Mouse (Mus musculus) limb, embryonic 12.5 days (tissue): ENCODE data around the gene Hdac9. TPM values are rescaled to one million over a fixed set of nuclear protein-coding genes. Genes with fewer than 3 reads are reported as not detected.

Experiments used
- ATAC-seq: fragments of 200-750 bp; cut with Nextera tagmentation; 2 replicates; pipeline ENCODE4 v1.8.0; 2017; ENCODE audit warnings: low read depth, moderate TSS enrichment; ENCODE audit not compliant: insufficient number of reproducible peaks, insufficient read depth, low FRiP score, low TSS enrichment
- H3K27ac ChIP-seq: fragments of 300-500 bp; sonication (generic); 2 replicates; pipeline ENCODE4 v1.5.1; 2016; ENCODE audit warnings: mild to moderate bottlenecking, moderate library complexity
- H3K27me3 ChIP-seq: fragments of 300-500 bp; sonication (generic); 2 replicates; pipeline ENCODE4 v1.6.1; 2016; ENCODE audit warnings: mild to moderate bottlenecking, moderate library complexity
- H3K36me3 ChIP-seq: fragments of 300-500 bp; sonication (generic); 2 replicates; pipeline ENCODE4 v1.6.1; 2016; ENCODE audit warnings: mild to moderate bottlenecking, moderate library complexity
- H3K4me1 ChIP-seq: fragments of 300-500 bp; sonication (generic); replicated peaks from 2 replicates; pipeline ENCODE4 v1.6.1; 2016
- H3K4me2 ChIP-seq: fragments of 300-500 bp; sonication (generic); 2 replicates; pipeline ENCODE4 v1.6.1; 2016; ENCODE audit warnings: mild to moderate bottlenecking, moderate library complexity
- H3K4me3 ChIP-seq: fragments of 300-500 bp; sonication (generic); replicated peaks from 2 replicates; pipeline ENCODE4 v1.5.1; 2016; ENCODE audit warnings: mild to moderate bottlenecking
- H3K9ac ChIP-seq: fragments of 300-500 bp; sonication (generic); replicated peaks from 2 replicates; pipeline ENCODE4 v1.6.1; 2016; ENCODE audit warnings: mild to moderate bottlenecking, moderate library complexity
- H3K9me3 ChIP-seq: fragments of 300-500 bp; sonication (generic); 2 replicates; pipeline ENCODE4 v1.6.1; 2016; ENCODE audit warnings: mild to moderate bottlenecking, moderate library complexity
- WGBS: fragments of 180-500 bp; shearing (Covaris S2); methylation state at CpG from one replicate; pipeline ENCODE4 v1.1.7; 2016; 5-methylcytosine and 5-hydroxymethylcytosine counted together
- polyA plus RNA-seq: library from polyadenylated mRNA; unstranded; fragments of >200 nt; fragmentation: Nextera tagmentation; extraction: Ambion mirVana; gene quantifications from 2 replicates; pipeline ENCODE4 v1.2.1, GENCODE M21; 2016

The Hdac9 gene
- polyA plus RNA-seq, 1 experiment from 2014 or later: 13.0 TPM

GRCm38 (mm10) chr12:34808180-34808579 is 108.7 kb downstream of the Hdac9 start:
- 100% methylated on average over 1 of the region's 1 CpGs for WGBS
- Histone ChIP-seq H3K4me2 (no peak overlapping the region), H3K4me3 (no peak overlapping the region), H3K27ac (no peak overlapping the region), H3K9me3 (no peaks in the 10 kb centered on the region), H3K27me3 (no peaks in the 10 kb centered on the region), H3K4me1 (peaks cover 8% of the 10 kb centered on the region; the same call in 1 of the 2 replicates), H3K36me3 (no peaks in the 10 kb centered on the region), H3K9ac (no peak overlapping the region)
- no peak for ATAC-seq

- Histone ChIP-seq H3K9me3 (no peaks in the 10 kb centered on the region), H3K4me2 (no peak overlapping the region), H3K27ac (no peak overlapping the region; the same call in 1 of the 2 replicates), H3K4me3 (no peak overlapping the region), H3K9ac (no peak overlapping the region), H3K4me1 (peaks cover 13% of the 10 kb centered on the region), H3K27me3 (no peaks in the 10 kb centered on the region), H3K36me3 (no peaks in the 10 kb centered on the region)
- no peak for ATAC-seq
These were observed 110.4 kb downstream of the Hdac9 start for GRCm38 (mm10) chr12:34806528-34806927.

GRCm38 (mm10) chr12:34803721-34804120 is 113.2 kb downstream of the Hdac9 start:
- no peak for ATAC-seq
- 79% methylated on average over 2 of the region's 2 CpGs for WGBS

GRCm38 (mm10) chr12:34802308-34802707 is 114.6 kb downstream of the Hdac9 start:
- 53% methylated on average over 4 of the region's 4 CpGs for WGBS
- H3K27ac ChIP-seq: no peak overlapping the region
- ATAC-seq: no peak

More at GRCm38 (mm10) chr12:34803721-34804120, 113.2 kb downstream of the Hdac9 start:
- Histone ChIP-seq H3K4me1 (peaks cover 13% of the 10 kb centered on the region), H3K9ac (no peak overlapping the region), H3K4me3 (no peak overlapping the region), H3K27ac (no peak overlapping the region), H3K4me2 (no peak overlapping the region), H3K36me3 (no peaks in the 10 kb centered on the region), H3K27me3 (no peaks in the 10 kb centered on the region), H3K9me3 (no peaks in the 10 kb centered on the region)

GRCm38 (mm10) chr12:34801752-34802151 is 115.1 kb downstream of the Hdac9 start:
- Histone ChIP-seq H3K4me2 (no peak overlapping the region), H3K27me3 (no peaks in the 10 kb centered on the region), H3K9me3 (no peaks in the 10 kb centered on the region), H3K27ac (no peak overlapping the region), H3K4me1 (peaks cover 17% of the 10 kb centered on the region), H3K9ac (no peak overlapping the region), H3K36me3 (no peaks in the 10 kb centered on the region), H3K4me3 (no peak overlapping the region)
- no peak for ATAC-seq

More at GRCm38 (mm10) chr12:34802308-34802707, 114.6 kb downstream of the Hdac9 start:
- Histone ChIP-seq H3K4me1 (peaks cover 15% of the 10 kb centered on the region), H3K27me3 (no peaks in the 10 kb centered on the region), H3K9me3 (no peaks in the 10 kb centered on the region), H3K4me3 (no peak overlapping the region), H3K9ac (no peak overlapping the region), H3K4me2 (no peak overlapping the region), H3K36me3 (no peaks in the 10 kb centered on the region)

- no peaks in the 10 kb centered on the region for H3K27me3 ChIP-seq
- no peaks in the 10 kb centered on the region for H3K36me3 ChIP-seq
- H3K9me3 ChIP-seq: no peaks in the 10 kb centered on the region
- no peak overlapping the region for H3K9ac ChIP-seq
- WGBS: 69% methylated on average over 2 of the region's 2 CpGs
- no peak overlapping the region for H3K4me2 ChIP-seq
- ATAC-seq: no peak
- peaks cover 24% of the 10 kb centered on the region for H3K4me1 ChIP-seq
- H3K27ac ChIP-seq: no peak overlapping the region
- no peak overlapping the region for H3K4me3 ChIP-seq
These were observed 119.5 kb downstream of the Hdac9 start for GRCm38 (mm10) chr12:34797389-34797788.

- Histone ChIP-seq H3K4me2 (no peak overlapping the region), H3K27me3 (no peaks in the 10 kb centered on the region), H3K27ac (no peak overlapping the region), H3K36me3 (no peaks in the 10 kb centered on the region), H3K9ac (no peak overlapping the region), H3K4me3 (no peak overlapping the region), H3K4me1 (peaks cover 35% of the 10 kb centered on the region), H3K9me3 (no peaks in the 10 kb centered on the region)
- no peak for ATAC-seq
- 61% methylated on average over 4 of the region's 4 CpGs for WGBS
These were observed 121.4 kb downstream of the Hdac9 start for GRCm38 (mm10) chr12:34795487-34795886.

GRCm38 (mm10) chr12:34792113-34792452 is 124.8 kb downstream of the Hdac9 start:
- H3K4me2 ChIP-seq: peak overlapping the region; percentile 33
- H3K36me3 ChIP-seq: no peaks in the 10 kb centered on the region
- H3K4me3 ChIP-seq: no peak overlapping the region
- H3K9ac ChIP-seq: no peak overlapping the region
- H3K4me1 ChIP-seq: peaks cover 37% of the 10 kb centered on the region
- H3K27me3 ChIP-seq: no peaks in the 10 kb centered on the region
- no peaks in the 10 kb centered on the region for H3K9me3 ChIP-seq
- peak overlapping the region; percentile 69; the same call in 1 of the 2 replicates for H3K27ac ChIP-seq
- 20% methylated on average over 3 of the region's 3 CpGs for WGBS
- ATAC-seq: peak; percentile 38; the same call in 1 of the 2 replicates

- H3K27ac ChIP-seq: peak overlapping the region; percentile 69
- 50% methylated on average over 10 of the region's 10 CpGs for WGBS
- ATAC-seq: peak; percentile 85
These were observed 125.4 kb downstream of the Hdac9 start for GRCm38 (mm10) chr12:34791213-34792112.

GRCm38 (mm10) chr12:34789031-34789982 is 127.6 kb downstream of the Hdac9 start:
- Histone ChIP-seq H3K27ac (peak overlapping the region; percentile 78), H3K4me3 (no peak overlapping the region), H3K4me2 (no peak overlapping the region), H3K9ac (no peak overlapping the region), H3K4me1 (peaks cover 31% of the 10 kb centered on the region), H3K27me3 (no peaks in the 10 kb centered on the region), H3K9me3 (no peaks in the 10 kb centered on the region), H3K36me3 (no peaks in the 10 kb centered on the region)
- WGBS: 84% methylated on average over 10 of the region's 10 CpGs
- ATAC-seq: peak; percentile 17; the same call in 1 of the 2 replicates

More at GRCm38 (mm10) chr12:34791213-34792112, 125.4 kb downstream of the Hdac9 start:
- Histone ChIP-seq H3K4me2 (peak overlapping the region; percentile 33), H3K4me3 (no peak overlapping the region), H3K27me3 (no peaks in the 10 kb centered on the region), H3K36me3 (no peaks in the 10 kb centered on the region), H3K4me1 (peaks cover 36% of the 10 kb centered on the region), H3K9ac (no peak overlapping the region), H3K9me3 (no peaks in the 10 kb centered on the region)

- no peaks in the 10 kb centered on the region for H3K9me3 ChIP-seq
- no peak overlapping the region for H3K4me2 ChIP-seq
- no peak overlapping the region for H3K9ac ChIP-seq
- no peak overlapping the region for H3K4me3 ChIP-seq
- no peaks in the 10 kb centered on the region for H3K27me3 ChIP-seq
- no peak overlapping the region for H3K27ac ChIP-seq
- no peak for ATAC-seq
- H3K36me3 ChIP-seq: no peaks in the 10 kb centered on the region
- peaks cover 23% of the 10 kb centered on the region for H3K4me1 ChIP-seq
These were observed 129.5 kb downstream of the Hdac9 start for GRCm38 (mm10) chr12:34787380-34787779.
